Mouse (Mus musculus): ENCODE results near the gene Lrig2.

- TF ChIP-seq CTCF (IDR thresholded peaks at IDR 0.05; ENCODE audit: control insufficient read depth, insufficient read depth, insufficient read length): no peak
- no peak for TF ChIP-seq MYOG (IDR thresholded peaks at IDR 0.05; ENCODE audit: control insufficient read depth, extremely low read depth, insufficient read length)
- TF ChIP-seq USF1 (IDR thresholded peaks at IDR 0.05; ENCODE audit: low read depth): no peak
- peak; percentile 61 for TF ChIP-seq CEBPB (IDR thresholded peaks at IDR 0.05; ENCODE audit: low read depth)
Measured at GRCm38 (mm10) chr3:104556624-104557023, 44.9 kb upstream of the Lrig2 start.

All from C2C12 (cell line).